Mouse (Mus musculus) left cerebral cortex, adult 18-20 months (tissue): Measurements from ENCODE around the gene Cpn1. TPM values are rescaled to one million over a fixed set of nuclear protein-coding genes. Genes with fewer than 3 reads are reported as not detected.
A peak's percentile ranks its signal among the peaks of the same experiment; 100 is the strongest.

ENCODE experiments used
- DNase-seq, 2 experiments: peaks; one replicate each; pipeline ENCODE4 v3.0.0; 2021 to 2022; ENCODE audit warnings: low spot score in 2 of 2, mixed read lengths in 1 of 2
- long read RNA-seq, 2 experiments: library from polyadenylated mRNA; stranded (forward); transcript quantifications; one replicate each; pipeline ENCODE4 v2.0.0; 2021
- total RNA-seq, 2 experiments: library from RNA; stranded (reverse); gene quantifications; 2 replicates each; pipeline ENCODE4 v1.2.3; 2021

Cpn1 gene
- under 1 TPM; 0.19 to 0.40 TPM for total RNA-seq
- long read RNA-seq, experiment 1 = 0 reads
- long read RNA-seq, experiment 2, partial matches to known transcripts = 0 of 1 reads
- long read RNA-seq, experiment 2, other reads (novel, unspliced or antisense) = 1 of 1 reads

GRCm38 (mm10) chr19:43986069-43986794, at the start of gene Cpn1:
TSS of gene Cpn1 (minus strand) at chr19:43986556.
- DNase-seq = no peak

- no peak for DNase-seq
Observed at GRCm38 (mm10) chr19:44033396-44033795, 47.0 kb upstream of the Cpn1 start.

GRCm38 (mm10) chr19:44032046-44032744, 45.8 kb upstream of the Cpn1 start:
- DNase-seq = no peak

- DNase-seq = no peak
Observed at GRCm38 (mm10) chr19:44030024-44030423, 43.7 kb upstream of the Cpn1 start.

GRCm38 (mm10) chr19:44028972-44029371, 42.6 kb upstream of the Cpn1 start, which contains the start of gene Cyp2c23:
TSS of gene Cyp2c23 (minus strand) at chr19:44029208.
- DNase-seq = no peak

GRCm38 (mm10) chr19:44026956-44027530, 40.7 kb upstream of the Cpn1 start:
- DNase-seq = no peak

GRCm38 (mm10) chr19:44024921-44025585, 38.7 kb upstream of the Cpn1 start:
- DNase-seq = no peak

- DNase-seq = no peak
Observed at GRCm38 (mm10) chr19:44023066-44023465, 36.7 kb upstream of the Cpn1 start.

- no peak for DNase-seq
Observed at GRCm38 (mm10) chr19:44021502-44021901, 35.1 kb upstream of the Cpn1 start.

- no peak for DNase-seq
Observed at GRCm38 (mm10) chr19:44019739-44020138, 33.4 kb upstream of the Cpn1 start.

GRCm38 (mm10) chr19:44013862-44014261, 27.5 kb upstream of the Cpn1 start:
- DNase-seq = no peak

GRCm38 (mm10) chr19:44008784-44009183, 22.4 kb upstream of the Cpn1 start:
- DNase-seq = no peak

GRCm38 (mm10) chr19:44007186-44007585, 20.8 kb upstream of the Cpn1 start:
- DNase-seq = peak; percentile 15 to 44

- no peak for DNase-seq
Observed at GRCm38 (mm10) chr19:44005025-44005424, 18.7 kb upstream of the Cpn1 start.

GRCm38 (mm10) chr19:44004261-44004660, 17.9 kb upstream of the Cpn1 start:
- no peak for DNase-seq

GRCm38 (mm10) chr19:44000720-44001119, 14.4 kb upstream of the Cpn1 start:
- no peak for DNase-seq

GRCm38 (mm10) chr19:44000061-44000460, 13.7 kb upstream of the Cpn1 start:
- no peak for DNase-seq

- no peak for DNase-seq
Observed at GRCm38 (mm10) chr19:43998802-43999527, 12.6 kb upstream of the Cpn1 start.

GRCm38 (mm10) chr19:43998101-43998500, 11.7 kb upstream of the Cpn1 start:
- peak; percentile 56 to 75 for DNase-seq

- peak in 1 of 2 experiments; percentile 6 for DNase-seq
Observed at GRCm38 (mm10) chr19:43995427-43995826, 9.1 kb upstream of the Cpn1 start.

GRCm38 (mm10) chr19:43992464-43992863, 6.1 kb upstream of the Cpn1 start:
- no peak for DNase-seq
